Mouse (Mus musculus) CH12.LX (cell line): ENCODE measurements around the gene Cdh23. TPM values are rescaled to one million over a fixed set of nuclear protein-coding genes. Genes with fewer than 3 reads are reported as not detected.

ENCODE experiments used
- DNase-seq: peaks from one replicate; pipeline ENCODE4 v3.0.0-alpha.2; 2013; ENCODE audit errors: extremely low read depth
- H3K27ac ChIP-seq: 2 replicates; pipeline ENCODE4 v1.5.1; 2012; ENCODE audit warnings: low read depth, mild to moderate bottlenecking, control low read depth, moderate library complexity; ENCODE audit not compliant: insufficient read depth
- H3K27me3 ChIP-seq: replicated peaks from 2 replicates; pipeline ENCODE3; 2012; ENCODE audit warnings: inconsistent platforms
- H3K36me3 ChIP-seq, 2 experiments: replicated peaks in 1 of 2; 2 replicates each; pipeline versions ENCODE3 to v1.6.1; 2012; ENCODE audit warnings: inconsistent platforms in 1 of 2, low read length in 1 of 2, mild to moderate bottlenecking in 1 of 2, mixed read lengths in 1 of 2, moderate library complexity in 1 of 2; ENCODE audit not compliant: control insufficient read depth in 1 of 2, insufficient read depth in 1 of 2
- H3K4me1 ChIP-seq, 2 experiments: 2 replicates each; pipeline ENCODE4 v1.6.1; 2012; ENCODE audit warnings: inconsistent platforms in 1 of 2, moderate library complexity in 1 of 2; ENCODE audit not compliant: insufficient read depth in 2 of 2, control insufficient read depth in 1 of 2
- H3K4me2 ChIP-seq: 2 replicates; pipeline ENCODE4 v1.6.1; 2012; ENCODE audit warnings: low read depth, mild to moderate bottlenecking, control low read depth; ENCODE audit not compliant: poor library complexity, insufficient read depth, severe bottlenecking
- H3K4me3 ChIP-seq, 3 experiments: fragments of 150-350 bp in 1 of 3; sonication (generic) in 1 of 3; replicated peaks in 1 of 3; 2 replicates each; pipeline versions ENCODE3 to v1.5.1; 2011 to 2012; ENCODE audit warnings: low read depth in 2 of 3, low read length in 2 of 3, mild to moderate bottlenecking in 2 of 3, moderate library complexity in 2 of 3, control low read depth in 1 of 3, improper control_type of control experiment in 1 of 3, inconsistent platforms in 1 of 3, mixed read lengths in 1 of 3; ENCODE audit not compliant: poor library complexity in 1 of 3
- H3K79me2 ChIP-seq: replicated peaks from 2 replicates; pipeline ENCODE4 v1.6.1; 2012; ENCODE audit warnings: mild to moderate bottlenecking, moderate library complexity; ENCODE audit not compliant: control insufficient read depth, poor library complexity, insufficient read depth, severe bottlenecking; ENCODE audit errors: extremely low read depth
- H3K9ac ChIP-seq: 2 replicates; pipeline ENCODE4 v1.6.1; 2012; ENCODE audit warnings: low read depth, mild to moderate bottlenecking, control low read depth, moderate library complexity; ENCODE audit not compliant: insufficient read depth
- H3K9me3 ChIP-seq: replicated peaks from 2 replicates; pipeline ENCODE3; 2012; ENCODE audit warnings: low read length, inconsistent platforms, mixed read lengths
- BHLHE40 ChIP-seq: IDR thresholded peaks from 2 replicates; pipeline ENCODE4 v1.6.1; 2011; ENCODE audit warnings: mild to moderate bottlenecking, low read depth, low read length, improper control_type of control experiment
- CTCF ChIP-seq, 2 experiments: IDR thresholded peaks in 1 of 2; conservative IDR thresholded peaks in 1 of 2; 2 replicates each; pipeline ENCODE4 v1.5.1; 2011 to 2012; ENCODE audit warnings: low read depth in 2 of 2, low read length in 2 of 2, improper control_type of control experiment in 1 of 2, inconsistent platforms in 1 of 2, mild to moderate bottlenecking in 1 of 2, moderate library complexity in 1 of 2
- EP300 ChIP-seq: IDR thresholded peaks from 2 replicates; pipeline ENCODE4 v1.6.1; 2011; ENCODE audit warnings: low read length, improper control_type of control experiment
- JUN ChIP-seq: IDR thresholded peaks from 2 replicates; pipeline ENCODE4 v1.6.1; 2011; ENCODE audit warnings: low read depth, mild to moderate bottlenecking, low read length, improper control_type of control experiment, moderate library complexity; ENCODE audit not compliant: insufficient read depth
- JUND ChIP-seq: conservative IDR thresholded peaks from 2 replicates; pipeline ENCODE4 v1.6.1; 2011; ENCODE audit warnings: low read depth, low read length, improper control_type of control experiment
- MAFK ChIP-seq: IDR thresholded peaks from 2 replicates; pipeline ENCODE4 v1.6.1; 2011; ENCODE audit warnings: low read length, improper control_type of control experiment; ENCODE audit not compliant: insufficient replicate concordance
- MAX ChIP-seq: IDR thresholded peaks from 2 replicates; pipeline ENCODE4 v1.6.1; 2011; ENCODE audit warnings: low read length, improper control_type of control experiment
- MAZ ChIP-seq: IDR thresholded peaks from 2 replicates; pipeline ENCODE4 v1.6.1; 2012; ENCODE audit warnings: low read depth, mild to moderate bottlenecking, inconsistent platforms, low read length, improper control_type of control experiment, moderate library complexity
- MXI1 ChIP-seq: IDR thresholded peaks from 2 replicates; pipeline ENCODE4 v1.6.1; 2011; ENCODE audit warnings: mild to moderate bottlenecking, low read depth, low read length, improper control_type of control experiment
- MYC ChIP-seq: IDR thresholded peaks from 2 replicates; pipeline ENCODE4 v1.6.1; 2011; ENCODE audit warnings: low read depth, mild to moderate bottlenecking, improper control_type of control experiment, low read length
- NELFE ChIP-seq: IDR thresholded peaks from 2 replicates; pipeline ENCODE4 v1.6.1; 2011; ENCODE audit warnings: low read depth, low read length, improper control_type of control experiment
- NRF1 ChIP-seq: IDR thresholded peaks from 2 replicates; pipeline ENCODE4 v1.6.1; 2014; ENCODE audit warnings: low read depth, mild to moderate bottlenecking, inconsistent platforms, low read length, improper control_type of control experiment, moderate library complexity
- POLR2A ChIP-seq: IDR thresholded peaks from 2 replicates; pipeline ENCODE4 v1.6.1; 2011; ENCODE audit warnings: low read depth, mild to moderate bottlenecking, improper control_type of control experiment, low read length
- RAD21 ChIP-seq: IDR thresholded peaks from 2 replicates; pipeline ENCODE4 v1.6.1; 2011; ENCODE audit warnings: low read depth, mild to moderate bottlenecking, low read length, improper control_type of control experiment, moderate library complexity
- TBP ChIP-seq: conservative IDR thresholded peaks from 2 replicates; pipeline ENCODE4 v1.6.1; 2011; ENCODE audit warnings: low read depth, low read length, improper control_type of control experiment
- UBTF ChIP-seq: IDR thresholded peaks from 2 replicates; pipeline ENCODE4 v1.6.1; 2012; ENCODE audit warnings: low read depth, mild to moderate bottlenecking, inconsistent platforms, low read length, improper control_type of control experiment, moderate library complexity
- USF2 ChIP-seq: conservative IDR thresholded peaks from 2 replicates; pipeline ENCODE4 v1.6.1; 2011; ENCODE audit warnings: low read depth, low read length, improper control_type of control experiment
- ZC3H11A ChIP-seq: IDR thresholded peaks from 2 replicates; pipeline ENCODE4 v1.6.1; 2012; ENCODE audit warnings: low read depth, mild to moderate bottlenecking, inconsistent platforms, low read length, improper control_type of control experiment
- ZNF384 ChIP-seq: IDR thresholded peaks from 2 replicates; pipeline ENCODE4 v1.6.1; 2012; ENCODE audit warnings: low read depth, low read length, improper control_type of control experiment, inconsistent platforms
- dilution Hi-C: fragments of 300-500 bp; cut with MboI; formaldehyde crosslinking; loops from 2 replicates; pipeline ENCODE4 v1.14.3; 2020; ENCODE audit warnings: low sequenced_read_pairs; ENCODE audit not compliant: extremely low pct_unique_long_range_greater_than_20kb, extremely low pct_ligation_motif_present
- in situ Hi-C: fragments of 300-500 bp; cut with MboI; formaldehyde crosslinking; loops from 3 replicates; pipeline ENCODE4 v1.14.3; 2019; ENCODE audit warnings: low sequenced_read_pairs, low pct_ligation_motif_present, low pct_unique_long_range_greater_than_20kb, mixed read lengths
- polyA plus RNA-seq: library from polyadenylated mRNA; unstranded; fragments of >175 nt; gene quantifications from 2 replicates; pipeline ENCODE4 v1.2.1, GENCODE M21; 2012; ENCODE audit warnings: low read depth; ENCODE audit not compliant: insufficient read length
- total RNA-seq, 2 experiments: library from RNA; depleted of rRNA; stranded (reverse); fragments of 300-350 nt in 1 of 2; fragments of >200 nt in 1 of 2; gene quantifications; 2 replicates each; pipeline ENCODE4 v1.2.3; 2012 to 2014

Cdh23 gene
- total and polyA plus RNA-seq, 3 experiments: 0.20 to 0.73 (median 0.30) TPM

DNA sequence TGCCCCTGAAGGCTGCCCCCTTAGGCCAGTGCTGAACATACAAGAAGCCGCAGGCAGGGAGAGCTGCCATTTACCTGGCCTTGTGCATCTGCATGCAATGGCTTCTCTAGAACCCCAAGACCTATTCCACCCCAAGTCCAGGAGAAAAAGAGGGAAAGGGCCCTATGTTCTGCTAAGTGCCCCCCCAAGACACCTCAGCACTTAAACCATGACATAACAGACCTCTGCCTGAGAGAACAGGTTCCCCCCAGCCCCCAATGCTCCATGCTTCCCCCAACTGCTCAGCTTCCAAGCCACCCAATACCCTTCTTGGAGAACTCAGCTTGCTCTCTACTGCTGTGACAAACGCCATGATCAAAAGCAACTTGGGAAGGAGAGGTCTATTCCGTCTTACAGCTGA lies 17.4 kb downstream of the Cdh23 start:
- dilution Hi-C loops: no loop called here
- Histone ChIP-seq H3K9me3 (no peaks in the 10 kb centered on the region), H3K79me2 (no peaks in the 10 kb centered on the region), H3K36me3 (no peaks in the 10 kb centered on the region), H3K27ac (no peak overlapping the region), H3K4me2 (no peak overlapping the region), H3K27me3 (peaks cover 84% of the 10 kb centered on the region), H3K4me3 (no peak overlapping the region), H3K4me1 (no peaks in the 10 kb centered on the region), H3K9ac (no peak overlapping the region)
- no peak for TF ChIP-seq JUN
- no peak for DNase-seq
- in situ Hi-C loops: no loop called here

DNA sequence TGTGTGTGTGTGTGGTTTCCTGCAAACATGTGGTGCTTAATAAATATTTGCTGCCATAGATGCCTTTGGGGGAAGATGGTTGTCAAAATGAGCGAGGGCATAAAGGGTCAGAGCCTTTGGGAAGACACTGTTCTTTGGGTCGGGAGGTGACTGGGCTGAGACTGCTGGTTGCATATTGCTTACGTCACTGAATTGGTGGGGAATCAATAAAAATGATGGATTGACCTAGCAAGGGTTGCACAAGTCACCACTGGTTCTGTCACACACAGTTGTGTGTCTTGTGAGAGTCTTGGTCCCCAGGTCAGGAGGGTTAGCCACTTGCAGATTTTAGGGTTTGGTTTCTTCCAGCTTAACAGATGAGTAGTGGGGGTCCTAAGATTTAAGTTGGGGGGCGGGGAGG lies 19.0 kb downstream of the Cdh23 start:
- Histone ChIP-seq H3K79me2 (no peaks in the 10 kb centered on the region), H3K36me3 (no peaks in the 10 kb centered on the region), H3K4me1 (no peaks in the 10 kb centered on the region), H3K9ac (no peak overlapping the region), H3K4me3 (no peak overlapping the region), H3K27me3 (peaks cover 86% of the 10 kb centered on the region), H3K27ac (no peak overlapping the region), H3K4me2 (no peak overlapping the region), H3K9me3 (no peaks in the 10 kb centered on the region)
- TF ChIP-seq POLR2A: no peak
- no peak for TF ChIP-seq NRF1
- no peak for TF ChIP-seq MYC
- no peak for TF ChIP-seq JUND
- no peak for TF ChIP-seq MAFK
- no peak for TF ChIP-seq UBTF
- TF ChIP-seq USF2: no peak
- no peak for TF ChIP-seq BHLHE40
- TF ChIP-seq CTCF (conservative IDR thresholded peaks at IDR 0.05 in 1 of 2, IDR thresholded peaks at IDR 0.05 in 1 of 2; ENCODE audit: low read depth in 2 of 2, low read length in 2 of 2): no peak
- no peak for TF ChIP-seq RAD21
- TF ChIP-seq NELFE: no peak
- TF ChIP-seq EP300: no peak
- no peak for TF ChIP-seq JUN
- no peak for TF ChIP-seq ZC3H11A
- no peak for TF ChIP-seq TBP
- no peak for TF ChIP-seq MXI1
- TF ChIP-seq MAZ: no peak
- TF ChIP-seq MAX: no peak
- TF ChIP-seq ZNF384: no peak
- dilution Hi-C loops (no loop called here), in situ Hi-C loops (no loop called here)
- no peak for DNase-seq
